Mouse (Mus musculus): Measurements from ENCODE around the gene C330007P06Rik.

GRCm38 (mm10) chrX:36796163-36796581 lies 77.7 kb downstream of the C330007P06Rik start:
- peak; percentile 94 for TF ChIP-seq CTCF (IDR thresholded peaks at IDR 0.05; ENCODE audit: borderline replicate concordance, control insufficient read depth, extremely low read depth, insufficient read depth, low read length, poor library complexity)
- 0 out of 2 replicates have a peak, but pooled peaks have one; percentile 2 for TF ChIP-seq POLR2A (IDR thresholded peaks at IDR 0.05; ENCODE audit: control insufficient read depth, extremely low read depth, insufficient read depth, low read length, poor library complexity)
